Comparison of ENCODE assay signal across 9 mouse cellular contexts in the genomic region with DNA sequence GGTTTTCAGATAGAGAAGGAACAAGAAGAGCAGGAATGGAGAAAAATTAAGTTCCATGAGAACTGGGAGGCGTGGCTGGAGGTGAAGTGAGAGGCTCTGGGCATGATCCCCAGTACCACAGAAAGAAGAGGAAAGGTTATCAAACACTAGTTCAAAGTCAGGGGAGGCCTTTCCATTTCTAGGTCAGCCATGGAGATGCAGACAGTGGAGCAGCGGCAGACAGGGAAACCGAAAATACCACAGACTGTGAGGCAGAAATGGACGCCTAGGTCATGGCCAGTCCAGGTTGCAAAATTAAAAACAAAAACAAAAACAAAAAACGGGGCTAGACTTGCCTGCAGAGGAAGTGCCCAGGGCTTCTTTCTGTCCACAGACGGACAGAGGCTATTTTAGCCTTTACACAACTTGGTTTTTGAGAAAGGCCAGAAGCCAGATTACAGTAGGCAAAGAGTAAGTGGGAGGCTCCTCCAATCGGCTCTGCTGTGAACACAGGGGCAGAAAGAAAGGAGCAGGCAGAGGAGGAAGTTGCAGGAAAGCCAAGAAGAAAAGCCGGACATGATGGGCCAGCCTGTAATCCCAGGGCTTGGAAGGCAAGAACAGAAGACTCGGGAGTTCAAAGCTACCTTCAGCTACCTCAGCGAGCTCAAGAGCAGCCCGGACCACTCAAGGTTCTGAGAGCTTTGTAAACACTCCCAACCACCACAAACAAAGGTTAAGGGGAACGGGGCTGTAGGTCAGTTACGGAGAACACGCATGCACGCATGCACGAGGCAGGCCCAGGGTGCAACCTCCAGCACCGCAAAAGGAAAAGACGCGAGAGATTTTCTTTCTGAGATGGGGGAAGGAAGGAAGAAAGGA. TPM values are rescaled to one million over a fixed set of nuclear protein-coding genes. Genes with fewer than 3 reads are reported as not detected.
DNase-seq lines count a peak whose midpoint lies in the region; ATAC-seq and TF ChIP-seq lines count a peak whose summit lies in the region.
"Had no signal": no experiment of that assay in that cellular context is flagged by ENCODE, and none has a peak within 500 bp of the region (broad histone marks: within the 10 kb centered on the region; RNA-seq: fewer than 3 reads in every experiment).

No protein-coding gene starts in this region.

- no peaks in the 10 kb centered on the region for H3K36me3 ChIP-seq in stomach, embryonic 16.5 days (ENCODE audit: control insufficient read depth, insufficient read depth, low read length)

- WGBS in stomach, embryonic 16.5 days: 64% methylated on average over 19 of the region's 19 CpGs

- no peaks in the 10 kb centered on the region for H3K9me3 ChIP-seq in stomach, embryonic 16.5 days (replicated peaks; ENCODE audit: control insufficient read depth, low read length)

- no peak for DNase-seq in gastrocnemius, adult 2 months
- no peak for DNase-seq in gastrocnemius, postnatal 10 days
- DNase-seq in ovary, postnatal 36 days (ENCODE audit: low spot score): peak; percentile 10
- DNase-seq in ovary, postnatal 10 days (ENCODE audit: low spot score): no peak
- DNase-seq in lung, adult 18-20 months: peak; percentile 40 to 48
- DNase-seq in neural tube, embryonic 10.5 days (ENCODE audit: extremely low spot score, low spot score): no peak
- no peak for DNase-seq in spleen, postnatal 14 days (ENCODE audit: low spot score in 2 of 2)

- no peak for ATAC-seq in stomach, embryonic 16.5 days (ENCODE audit: insufficient read depth, low FRiP score)

- H3K4me1 ChIP-seq in stomach, embryonic 16.5 days (ENCODE audit: control insufficient read depth, insufficient read depth, low read length): peaks cover 7% of the 10 kb centered on the region; the same call in 1 of the 2 replicates

- no peak overlapping the region for H3K9ac ChIP-seq in stomach, embryonic 16.5 days (ENCODE audit: low read length)

- H3K4me2 ChIP-seq in stomach, embryonic 16.5 days (ENCODE audit: low read depth, low read length): 0 out of 2 replicates have a peak overlapping the region, but pooled peaks have one; percentile 6

- no peaks in the 10 kb centered on the region for H3K27me3 ChIP-seq in stomach, embryonic 16.5 days (ENCODE audit: control insufficient read depth, insufficient read depth, low read length)

- H3K27ac ChIP-seq in gastrocnemius, adult 2 months: no peak overlapping the region
- no peak overlapping the region for H3K27ac ChIP-seq in stomach, embryonic 16.5 days (ENCODE audit: low read length)
- H3K27ac ChIP-seq: macrophage had no signal

- TF ChIP-seq CTCF in gastrocnemius, adult 2 months (IDR thresholded peaks at IDR 0.05): no peak

- H3K4me3 ChIP-seq in gastrocnemius, adult 2 months: peak overlapping the region; percentile 20; the same call in 1 of the 2 replicates
- H3K4me3 ChIP-seq in stomach, embryonic 16.5 days (replicated peaks; ENCODE audit: low read length): no peak overlapping the region

- intact Hi-C loops in gastrocnemius, adult 2 months (cut with DNase I): no loop called here

RNA-seq across cellular contexts. Expression of gene Stk39, which starts 6.6 kb away (rescaled TPM):
- total RNA-seq in gastrocnemius, adult 2 months (2021): 1 to 10 TPM; 1.9 to 4.1 TPM
- total RNA-seq in gastrocnemius, postnatal 10 days (2021): 10 to 100 TPM; 15.0 to 17.6 TPM
- polyA plus RNA-seq in stomach, embryonic 16.5 days (2015; fragmentation: Nextera tagmentation; extraction: Ambion mirVana): 8.6 and 9.4 TPM in 2 replicates

Comparison
In these comparisons a context has a peak if more than half of its experiments do, and no peak if none do; other contexts are left out.
1. DNase-seq: peak in ovary, postnatal 36 days (single experiment) and lung, adult 18-20 months (2 of 2); none in gastrocnemius, adult 2 months (single experiment), gastrocnemius, postnatal 10 days (single experiment), ovary, postnatal 10 days (single experiment), neural tube, embryonic 10.5 days (single experiment) and spleen, postnatal 14 days (0 of 2).